Mouse (Mus musculus) heart, postnatal 14 days (tissue): ENCODE results near the gene Tesk1. TPM values are rescaled to one million over a fixed set of nuclear protein-coding genes. Genes with fewer than 3 reads are reported as not detected.

Experiments used
- DNase-seq, 2 experiments: peaks; one replicate each; pipeline ENCODE4 v3.0.0; 2021 to 2022
- intact Hi-C: fragments of 180-260 bp; cut with DNase I; formaldehyde crosslinking; loops from one replicate; pipeline ENCODE4 v1.15.1; 2025
- total RNA-seq, 2 experiments: library from RNA; stranded (reverse); gene quantifications; 2 replicates each; pipeline ENCODE4 v1.2.3; 2021

Tesk1 gene
- total RNA-seq, 2 experiments from 2014 or later: 32.3 to 35.7 TPM

- peak; percentile 77 to 80 for DNase-seq
- intact Hi-C loops: loop anchor here (2.0 to 5.0 kb wide), 3 partner anchors 36 to 225 kb away; partner anchors contain the start of genes Fam221b and Tmem8b
These were observed 970 bp downstream of the Tesk1 start for GRCm38 (mm10) chr4:43442456-43443361.

- peak; percentile 42 to 44 for DNase-seq
These were observed 1.8 kb downstream of the Tesk1 start for GRCm38 (mm10) chr4:43443511-43443910.

GRCm38 (mm10) chr4:43447251-43447650 lies 5.5 kb downstream of the Tesk1 start:
- DNase-seq: no peak

More at GRCm38 (mm10) chr4:43443511-43443910, 1.8 kb downstream of the Tesk1 start:
- intact Hi-C loops: loop anchor here (2.0 to 5.0 kb wide), 3 partner anchors 35 to 224 kb away; partner anchors contain the start of genes Fam221b and Tmem8b

GRCm38 (mm10) chr4:43448554-43448953 lies 6.8 kb downstream of the Tesk1 start:
- peak in 1 of 2 experiments; percentile 63 for DNase-seq
- intact Hi-C loops: no loop called here

More at GRCm38 (mm10) chr4:43447251-43447650, 5.5 kb downstream of the Tesk1 start:
- intact Hi-C loops: no loop called here

GRCm38 (mm10) chr4:43452315-43452714 lies 10.6 kb downstream of the Tesk1 start:
- peak in 1 of 2 experiments; percentile 38 for DNase-seq
- intact Hi-C loops: no loop called here

- DNase-seq: no peak
- intact Hi-C loops: no loop called here
These were observed 11.7 kb downstream of the Tesk1 start for GRCm38 (mm10) chr4:43453413-43453812.

GRCm38 (mm10) chr4:43454041-43454836 lies 12.5 kb downstream of the Tesk1 start, which contains the start of gene Cd72:
Gene Cd72 (minus strand): TSS chr4:43454628.
- DNase-seq: no peak
- intact Hi-C loops: no loop called here

- intact Hi-C loops: no loop called here
- DNase-seq: no peak
These were observed 14.7 kb downstream of the Tesk1 start for GRCm38 (mm10) chr4:43456470-43456869.

- no peak for DNase-seq
- intact Hi-C loops: no loop called here
These were observed 15.4 kb downstream of the Tesk1 start for GRCm38 (mm10) chr4:43457124-43457523.

GRCm38 (mm10) chr4:43463102-43463501 lies 21.4 kb downstream of the Tesk1 start:
- intact Hi-C loops: no loop called here
- no peak for DNase-seq

- intact Hi-C loops: no loop called here
- no peak for DNase-seq
These were observed 24.2 kb downstream of the Tesk1 start for GRCm38 (mm10) chr4:43465935-43466334.

GRCm38 (mm10) chr4:43466872-43467271 lies 25.1 kb downstream of the Tesk1 start:
- DNase-seq: no peak
- intact Hi-C loops: no loop called here

GRCm38 (mm10) chr4:43470301-43470700 lies 28.6 kb downstream of the Tesk1 start:
- intact Hi-C loops: no loop called here
- DNase-seq: no peak

GRCm38 (mm10) chr4:43473636-43474035 lies 31.9 kb downstream of the Tesk1 start:
- DNase-seq: no peak
- intact Hi-C loops: no loop called here

- DNase-seq: no peak
- intact Hi-C loops: no loop called here
These were observed 34.9 kb downstream of the Tesk1 start for GRCm38 (mm10) chr4:43476604-43477003.

GRCm38 (mm10) chr4:43477857-43478533 lies 36.3 kb downstream of the Tesk1 start:
- intact Hi-C loops: loop anchor here (2.0 kb wide), 1 partner anchor 35 kb away; no protein-coding TSS in a partner anchor
- peak; percentile 86 to 88 for DNase-seq

- intact Hi-C loops: loop anchor here (2.0 kb wide), 1 partner anchor 36 kb away; no protein-coding TSS in a partner anchor
- DNase-seq: no peak
These were observed 36.8 kb downstream of the Tesk1 start for GRCm38 (mm10) chr4:43478534-43478858.

GRCm38 (mm10) chr4:43478906-43479832 lies 37.4 kb downstream of the Tesk1 start:
- intact Hi-C loops: loop anchor here (2.0 kb wide), 1 partner anchor 36 kb away; no protein-coding TSS in a partner anchor
- DNase-seq: peak; percentile 70 to 83

- intact Hi-C loops: no loop called here
These were observed 39.2 kb downstream of the Tesk1 start for GRCm38 (mm10) chr4:43480985-43481384.

More at GRCm38 (mm10) chr4:43480985-43481384, 39.2 kb downstream of the Tesk1 start:
- DNase-seq: no peak
